ENCODE assay signal across 8 mouse cellular contexts in genomic region chr19:38480156-38480720, GRCm38 (mm10). TPM values are rescaled to one million over a fixed set of nuclear protein-coding genes. Genes with fewer than 3 reads are reported as not detected.
DNase-seq lines count a peak whose midpoint lies in the region; ATAC-seq and TF ChIP-seq lines count a peak whose summit lies in the region.

No protein-coding gene starts in this region.

- H3K4me3 ChIP-seq in left cerebral cortex, adult 2 months: peak overlapping the region; percentile 35
- peak overlapping the region; percentile 69 for H3K4me3 ChIP-seq in forebrain, embryonic 12.5 days (replicated peaks)
- H3K4me3 ChIP-seq in limb, embryonic 11.5 days (ENCODE audit: low read depth, low read length): peak overlapping the region; percentile 66
- peak overlapping the region; percentile 65 for H3K4me3 ChIP-seq in neural tube, embryonic 15.5 days (replicated peaks)

- peak overlapping the region; percentile 77 for H3K9ac ChIP-seq in forebrain, embryonic 12.5 days
- H3K9ac ChIP-seq in limb, embryonic 11.5 days (ENCODE audit: low read length): peak overlapping the region; percentile 73
- peak overlapping the region; percentile 58; the same call in 1 of the 2 replicates for H3K9ac ChIP-seq in neural tube, embryonic 15.5 days (replicated peaks)

- no peak for TF ChIP-seq CTCF in left cerebral cortex, adult 2 months (IDR thresholded peaks at IDR 0.05)

- no peak for DNase-seq in left cerebral cortex, adult 2 months (ENCODE audit: extremely low spot score in 1 of 2, low spot score in 2 of 2)
- no peak for DNase-seq in left cerebral cortex, adult 8-10 months (ENCODE audit: low spot score in 2 of 2)
- no peak for DNase-seq in limb, embryonic 11.5 days (ENCODE audit: low spot score)
- no peak for DNase-seq in yolk sac, embryonic 10.5 days (ENCODE audit: low spot score)
- no peak for DNase-seq in cerebellum, postnatal 36 days

- peaks cover 48% of the 10 kb centered on the region for H3K4me1 ChIP-seq in forebrain, embryonic 12.5 days
- peaks cover 21% of the 10 kb centered on the region for H3K4me1 ChIP-seq in limb, embryonic 11.5 days (ENCODE audit: control insufficient read depth, insufficient read depth, low read length)
- peaks cover 38% of the 10 kb centered on the region for H3K4me1 ChIP-seq in neural tube, embryonic 15.5 days

- no peaks in the 10 kb centered on the region for H3K36me3 ChIP-seq in forebrain, embryonic 12.5 days (replicated peaks)
- no peaks in the 10 kb centered on the region for H3K36me3 ChIP-seq in limb, embryonic 11.5 days (ENCODE audit: control insufficient read depth, insufficient read depth, low read length)
- H3K36me3 ChIP-seq in neural tube, embryonic 15.5 days: no peaks in the 10 kb centered on the region

- H3K27me3 ChIP-seq in forebrain, embryonic 12.5 days: peaks cover 59% of the 10 kb centered on the region
- no peaks in the 10 kb centered on the region for H3K27me3 ChIP-seq in limb, embryonic 11.5 days (ENCODE audit: control insufficient read depth, insufficient read depth, low read length)
- peaks cover 9% of the 10 kb centered on the region; the same call in 1 of the 2 replicates for H3K27me3 ChIP-seq in neural tube, embryonic 15.5 days (replicated peaks)

- intact Hi-C loops in left cerebral cortex, adult 2 months (cut with DNase I): loop anchor here (5.0 kb wide), 1 partner anchor 67 kb away; no protein-coding TSS in a partner anchor

- WGBS in forebrain, embryonic 12.5 days: 8% methylated on average over 12 of the region's 12 CpGs
- WGBS in limb, embryonic 11.5 days: 7% methylated on average over 12 of the region's 12 CpGs
- WGBS in neural tube, embryonic 15.5 days: 5% methylated on average over 12 of the region's 12 CpGs

- peak overlapping the region; percentile 93 for H3K4me2 ChIP-seq in forebrain, embryonic 12.5 days
- peak overlapping the region; percentile 69 for H3K4me2 ChIP-seq in limb, embryonic 11.5 days (ENCODE audit: low read depth, severe bottlenecking)
- H3K4me2 ChIP-seq in neural tube, embryonic 15.5 days: peak overlapping the region; percentile 99

- H3K9me3 ChIP-seq in forebrain, embryonic 12.5 days: no peaks in the 10 kb centered on the region
- H3K9me3 ChIP-seq in limb, embryonic 11.5 days (ENCODE audit: control insufficient read depth, low read length): no peaks in the 10 kb centered on the region
- no peaks in the 10 kb centered on the region for H3K9me3 ChIP-seq in neural tube, embryonic 15.5 days (replicated peaks)

- no peak overlapping the region for H3K27ac ChIP-seq in left cerebral cortex, adult 2 months
- 0 out of 2 replicates have a peak overlapping the region, but pooled peaks have one; percentile 81 for H3K27ac ChIP-seq in forebrain, embryonic 12.5 days
- H3K27ac ChIP-seq in limb, embryonic 11.5 days (replicated peaks; ENCODE audit: low read depth, low read length): no peak overlapping the region
- no peak overlapping the region for H3K27ac ChIP-seq in neural tube, embryonic 15.5 days (replicated peaks)

- peak; percentile 19; the same call in 1 of the 2 replicates for ATAC-seq in forebrain, embryonic 12.5 days (ENCODE audit: low FRiP score)
- peak; percentile 42; the same call in 1 of the 2 replicates for ATAC-seq in limb, embryonic 11.5 days (ENCODE audit: insufficient number of reproducible peaks, low FRiP score, low TSS enrichment, low read depth)
- ATAC-seq in neural tube, embryonic 15.5 days (ENCODE audit: low FRiP score): no peak; the same call in 1 of the 2 replicates
- no peak for ATAC-seq in monocyte, adult 5-6 weeks (replicated peaks; ENCODE audit: insufficient number of reproducible peaks, low FRiP score, low TSS enrichment, poor library complexity, severe bottlenecking)

RNA-seq across cellular contexts. Expression of gene Plce1, which starts 0.7 kb away (rescaled TPM):
- total RNA-seq in left cerebral cortex, adult 2 months (2021): 1 to 10 TPM; 4.8 to 5.6 TPM
- total RNA-seq in left cerebral cortex, adult 8-10 months (2022): 10 to 100 TPM in 2 of 4 experiments, 1 to 10 TPM in 2; 6.1 to 12.6 (median 8.8) TPM
- 6.0 and 6.2 TPM in 2 replicates for polyA plus RNA-seq in forebrain, embryonic 12.5 days (2016; fragmentation: Nextera tagmentation; extraction: Ambion mirVana)
- 4.5 and 5.3 TPM in 2 replicates for polyA plus RNA-seq in limb, embryonic 11.5 days (2014; fragmentation: Nextera tagmentation; extraction: Ambion mirVana)
- 4.1 TPM in 2 replicates for polyA plus RNA-seq in neural tube, embryonic 15.5 days (2015; fragmentation: Nextera tagmentation; extraction: Ambion mirVana)
- total RNA-seq in monocyte, adult 5-6 weeks (2017): 0.10 TPM in 1 of 3 replicates, not detected in the others

Comparison
In these comparisons a context has a peak if more than half of its experiments do, and no peak if none do; other contexts are left out.
1. ATAC-seq: peak in forebrain, embryonic 12.5 days (single experiment) and limb, embryonic 11.5 days (single experiment); none in neural tube, embryonic 15.5 days (single experiment) and monocyte, adult 5-6 weeks (single experiment).
2. Peak in every context shown above with its lines, with median percentiles within 50 percentile points of each other: H3K4me3 ChIP-seq, H3K4me2 ChIP-seq and H3K9ac ChIP-seq.